Mouse (Mus musculus) liver, postnatal 0 days (tissue): ENCODE data around the gene Ostf1. TPM values are rescaled to one million over a fixed set of nuclear protein-coding genes. Genes with fewer than 3 reads are reported as not detected.

Source experiments
- ATAC-seq: fragments of 200-750 bp; cut with Nextera tagmentation; 2 replicates; pipeline ENCODE4 v1.8.0; 2017; ENCODE audit warnings: mild to moderate bottlenecking, moderate library complexity
- DNase-seq: peaks from one replicate; pipeline ENCODE4 v3.0.0-alpha.2; 2016
- H3K27ac ChIP-seq: fragments of 300-500 bp; sonication (generic); 2 replicates; pipeline ENCODE4 v1.5.1; 2014; ENCODE audit warnings: antibody characterized with exemption, moderate library complexity, mild to moderate bottlenecking, low read depth
- H3K27me3 ChIP-seq: fragments of 300-500 bp; sonication (generic); 2 replicates; pipeline ENCODE4 v1.6.1; 2014; ENCODE audit warnings: low read length, control low read depth, mixed read lengths; ENCODE audit not compliant: insufficient read depth
- H3K36me3 ChIP-seq: fragments of 300-500 bp; sonication (generic); replicated peaks from 2 replicates; pipeline ENCODE4 v1.6.1; 2014; ENCODE audit warnings: mild to moderate bottlenecking, control low read depth, low read length, moderate library complexity, mixed read lengths; ENCODE audit not compliant: insufficient read depth
- H3K4me1 ChIP-seq: fragments of 300-500 bp; sonication (generic); 2 replicates; pipeline ENCODE4 v1.6.1; 2014; ENCODE audit warnings: antibody characterized with exemption, mild to moderate bottlenecking, control low read depth; ENCODE audit not compliant: insufficient read depth
- H3K4me2 ChIP-seq: fragments of 300-500 bp; sonication (generic); 2 replicates; pipeline ENCODE4 v1.6.1; 2014; ENCODE audit warnings: low read depth, mild to moderate bottlenecking, low read length, moderate library complexity, mixed read lengths
- H3K4me3 ChIP-seq: fragments of 300-500 bp; sonication (generic); 2 replicates; pipeline ENCODE4 v1.5.1; 2014; ENCODE audit warnings: low read depth, low read length
- H3K9ac ChIP-seq: fragments of 300-500 bp; sonication (generic); replicated peaks from 2 replicates; pipeline ENCODE4 v1.6.1; 2014; ENCODE audit warnings: mild to moderate bottlenecking, moderate library complexity
- H3K9me3 ChIP-seq: fragments of 300-500 bp; sonication (generic); 2 replicates; pipeline ENCODE4 v1.6.1; 2016; ENCODE audit warnings: mild to moderate bottlenecking, control low read depth, low read length, mixed read lengths
- CTCF ChIP-seq: sonication (generic); IDR thresholded peaks from 2 replicates; pipeline ENCODE4 v1.5.1; 2016; ENCODE audit warnings: antibody characterized with exemption, low read depth
- EP300 ChIP-seq: IDR thresholded peaks from 2 replicates; pipeline ENCODE4 v1.6.1; 2016; ENCODE audit warnings: antibody characterized with exemption, low read depth, mild to moderate bottlenecking
- WGBS: fragments of 180-500 bp; shearing (Covaris S2); extraction: QIAGEN DNeasy Blood & Tissue Kit; methylation state at CpG from one replicate; pipeline ENCODE4 v1.1.7; 2014; ENCODE audit not compliant: insufficient replicate concordance; 5-methylcytosine and 5-hydroxymethylcytosine counted together
- polyA plus RNA-seq: library from polyadenylated mRNA; unstranded; fragments of >200 nt; fragmentation: Nextera tagmentation; extraction: Ambion mirVana; gene quantifications from 2 replicates; pipeline ENCODE4 v1.2.1, GENCODE M21; 2015

The Ostf1 gene
- polyA plus RNA-seq, 1 experiment from 2014 or later, result 93.7 TPM

DNA sequence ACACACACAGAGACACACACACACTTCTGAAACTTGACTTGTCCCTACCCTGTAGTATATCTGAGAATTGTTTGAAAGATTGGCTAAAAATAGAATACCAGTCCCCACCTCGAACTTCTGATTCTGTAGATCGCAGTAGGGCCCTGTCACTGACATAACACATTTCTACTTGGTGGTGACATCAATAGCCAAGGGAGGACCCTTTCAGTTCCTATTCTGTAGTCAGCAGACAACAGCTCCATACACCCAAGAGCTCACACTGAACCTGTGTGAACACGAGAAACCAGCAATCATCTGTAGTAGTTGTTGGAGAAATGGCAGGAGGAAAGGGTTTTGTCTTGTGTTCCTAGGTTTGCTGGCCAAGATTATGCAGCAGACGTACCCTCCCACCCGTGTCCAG is 23.4 kb upstream of the Ostf1 start:
- Histone ChIP-seq H3K27ac (no peak overlapping the region), H3K9me3 (no peaks in the 10 kb centered on the region), H3K27me3 (no peaks in the 10 kb centered on the region), H3K4me2 (no peak overlapping the region), H3K36me3 (no peaks in the 10 kb centered on the region), H3K4me3 (no peak overlapping the region), H3K9ac (no peak overlapping the region), H3K4me1 (peaks cover 3% of the 10 kb centered on the region; the same call in 1 of the 2 replicates)
- TF ChIP-seq CTCF (no peak), EP300 (no peak)
- no peak for ATAC-seq
- WGBS, result 61% methylated on average over 5 of the region's 5 CpGs
- no peak for DNase-seq

DNA sequence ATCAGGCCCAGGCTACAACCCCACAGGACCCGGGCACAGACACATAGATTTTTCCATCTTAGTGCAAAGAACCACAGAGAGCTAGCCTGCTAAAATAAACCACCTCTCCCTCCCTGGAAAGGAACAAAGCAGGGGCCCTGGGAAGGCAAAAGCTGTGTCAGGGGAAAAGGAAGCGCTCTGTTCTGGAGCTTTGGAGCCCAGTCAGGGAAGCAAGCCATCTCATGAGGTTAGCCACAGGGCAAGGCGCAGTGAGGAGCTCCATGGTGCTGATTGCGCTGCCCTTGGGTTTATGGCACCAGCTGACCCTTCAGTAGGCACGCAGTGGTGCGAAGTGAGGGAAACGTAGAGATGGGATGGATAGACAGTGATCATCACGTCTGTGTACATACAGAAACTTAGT is 22.7 kb upstream of the Ostf1 start:
- TF ChIP-seq CTCF (no peak), EP300 (no peak)
- Histone ChIP-seq H3K27me3 (no peaks in the 10 kb centered on the region), H3K9me3 (no peaks in the 10 kb centered on the region), H3K4me1 (peaks cover 3% of the 10 kb centered on the region; the same call in 1 of the 2 replicates), H3K36me3 (no peaks in the 10 kb centered on the region), H3K4me2 (no peak overlapping the region), H3K9ac (no peak overlapping the region), H3K27ac (no peak overlapping the region), H3K4me3 (no peak overlapping the region)
- DNase-seq (no peak), ATAC-seq (no peak)
- 88% methylated on average over 8 of the region's 8 CpGs for WGBS

DNA sequence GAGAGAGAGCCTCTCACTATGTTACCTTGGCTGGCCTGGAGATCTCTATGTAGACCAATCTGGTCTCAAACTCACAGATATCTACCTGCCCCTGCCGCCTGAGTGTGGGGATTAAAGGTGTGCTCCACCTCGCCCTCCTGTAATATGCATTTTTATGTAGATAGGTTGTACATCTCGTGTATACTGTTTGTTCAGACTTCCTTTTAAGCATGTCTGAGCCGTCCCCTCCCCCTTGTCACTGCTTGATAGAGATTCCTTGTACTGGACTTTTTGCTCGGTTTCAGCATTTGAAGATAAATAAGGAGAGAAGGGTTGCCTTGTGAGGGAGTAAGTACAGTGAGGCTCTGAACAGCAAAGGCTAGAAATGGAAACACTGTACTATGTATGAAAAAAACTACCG is 21.4 kb upstream of the Ostf1 start:
- H3K4me2 ChIP-seq, result no peak overlapping the region
- ATAC-seq (no peak), DNase-seq (no peak)
- no peaks in the 10 kb centered on the region for H3K9me3 ChIP-seq
- no peak overlapping the region for H3K4me3 ChIP-seq
- no peaks in the 10 kb centered on the region for H3K27me3 ChIP-seq
- no peak overlapping the region for H3K9ac ChIP-seq
- 68% methylated on average over 6 of the region's 6 CpGs for WGBS
- TF ChIP-seq EP300, result no peak
- no peak overlapping the region for H3K27ac ChIP-seq
- H3K36me3 ChIP-seq, result no peaks in the 10 kb centered on the region
- peaks cover 3% of the 10 kb centered on the region; the same call in 1 of the 2 replicates for H3K4me1 ChIP-seq

DNA sequence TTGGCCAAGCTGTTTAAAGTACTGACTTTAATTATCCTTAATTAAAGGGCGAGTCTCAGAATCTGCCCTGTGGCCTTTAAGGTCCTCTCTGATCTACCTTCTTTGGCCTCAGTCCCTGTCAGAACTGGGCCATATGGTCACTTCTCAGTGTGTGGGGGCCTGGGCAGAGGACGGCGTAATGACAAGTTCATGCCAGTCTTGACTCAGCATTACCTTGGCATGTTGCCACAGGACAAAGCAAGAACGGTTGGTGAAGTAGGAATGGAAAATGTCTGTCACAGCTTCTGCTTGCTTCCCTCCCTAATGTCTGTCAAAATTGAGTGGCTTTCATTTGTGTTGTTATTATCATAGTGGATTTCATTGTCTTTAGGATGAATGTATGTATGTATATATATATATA is 21.0 kb upstream of the Ostf1 start:
- H3K4me1 ChIP-seq, result peaks cover 3% of the 10 kb centered on the region; the same call in 1 of the 2 replicates
- DNase-seq, result no peak

DNA sequence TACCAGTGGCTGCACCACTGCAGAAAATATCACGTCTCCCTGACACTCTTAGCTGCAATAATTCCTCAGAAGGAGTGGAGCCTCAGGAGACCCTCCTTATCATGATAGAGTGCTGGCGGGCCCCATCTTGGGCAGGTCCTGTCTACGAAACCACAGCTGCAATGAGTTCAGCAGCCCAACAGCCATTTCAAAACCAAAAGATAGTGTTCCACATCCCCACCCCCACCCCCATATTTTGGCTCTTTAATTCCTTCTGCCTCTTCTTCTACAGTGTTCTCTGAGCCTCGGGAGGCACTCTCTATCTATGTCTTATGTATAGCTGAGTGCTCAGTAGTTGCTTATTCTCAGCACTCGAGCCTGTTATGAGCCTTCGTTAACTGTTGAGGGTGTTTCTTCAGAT is 18.9 kb upstream of the Ostf1 start:
- Histone ChIP-seq H3K4me3 (no peak overlapping the region), H3K36me3 (peaks cover 2% of the 10 kb centered on the region; the same call in 1 of the 2 replicates), H3K27ac (0 out of 2 replicates have a peak overlapping the region, but pooled peaks have one; percentile 31), H3K27me3 (no peaks in the 10 kb centered on the region), H3K9ac (no peak overlapping the region), H3K4me1 (peaks cover 6% of the 10 kb centered on the region; the same call in 1 of the 2 replicates), H3K4me2 (peak overlapping the region; percentile 18; the same call in 1 of the 2 replicates), H3K9me3 (no peaks in the 10 kb centered on the region)
- TF ChIP-seq CTCF, result no peak
- no peak for TF ChIP-seq EP300
- ATAC-seq (no peak), DNase-seq (no peak)
- WGBS, result 48% methylated on average over 6 of the region's 6 CpGs

More for the DNA sequence above, 21.0 kb upstream of the Ostf1 start:
- no peaks in the 10 kb centered on the region for H3K27me3 ChIP-seq
- WGBS, result 68% methylated on average over 4 of the region's 4 CpGs
- ATAC-seq, result no peak
- no peak overlapping the region for H3K9ac ChIP-seq
- no peak overlapping the region for H3K4me2 ChIP-seq
- TF ChIP-seq CTCF, result no peak
- H3K9me3 ChIP-seq, result no peaks in the 10 kb centered on the region
- no peaks in the 10 kb centered on the region for H3K36me3 ChIP-seq
- H3K27ac ChIP-seq, result no peak overlapping the region
- no peak overlapping the region for H3K4me3 ChIP-seq

DNA sequence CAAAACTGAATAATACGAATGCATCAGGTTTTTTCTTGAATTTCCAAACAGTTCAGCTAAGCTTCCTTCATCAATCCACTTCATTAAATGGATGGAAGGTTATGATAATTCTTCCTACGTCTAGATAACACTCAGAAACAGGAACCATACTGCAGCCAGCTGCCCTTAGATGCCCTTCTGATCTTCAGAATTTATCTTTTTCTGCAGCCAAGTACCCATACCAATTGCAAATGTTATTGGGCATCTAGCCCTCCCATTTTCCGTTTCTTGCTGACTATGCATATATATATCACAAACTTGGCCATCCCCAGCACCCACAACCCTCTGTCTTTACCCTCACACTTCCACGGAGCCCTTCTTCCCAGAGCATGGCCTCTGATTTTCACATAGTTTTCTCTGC is 18.3 kb upstream of the Ostf1 start:
- DNase-seq (no peak), ATAC-seq (no peak)
- 49% methylated on average over 4 of the region's 4 CpGs for WGBS
- Histone ChIP-seq H3K9me3 (no peaks in the 10 kb centered on the region), H3K27ac (0 out of 2 replicates have a peak overlapping the region, but pooled peaks have one; percentile 31), H3K27me3 (no peaks in the 10 kb centered on the region), H3K4me3 (no peak overlapping the region), H3K9ac (no peak overlapping the region), H3K4me2 (no peak overlapping the region), H3K36me3 (peaks cover 3% of the 10 kb centered on the region; the same call in 1 of the 2 replicates), H3K4me1 (peaks cover 6% of the 10 kb centered on the region; the same call in 1 of the 2 replicates)
- TF ChIP-seq CTCF (no peak), EP300 (no peak)

DNA sequence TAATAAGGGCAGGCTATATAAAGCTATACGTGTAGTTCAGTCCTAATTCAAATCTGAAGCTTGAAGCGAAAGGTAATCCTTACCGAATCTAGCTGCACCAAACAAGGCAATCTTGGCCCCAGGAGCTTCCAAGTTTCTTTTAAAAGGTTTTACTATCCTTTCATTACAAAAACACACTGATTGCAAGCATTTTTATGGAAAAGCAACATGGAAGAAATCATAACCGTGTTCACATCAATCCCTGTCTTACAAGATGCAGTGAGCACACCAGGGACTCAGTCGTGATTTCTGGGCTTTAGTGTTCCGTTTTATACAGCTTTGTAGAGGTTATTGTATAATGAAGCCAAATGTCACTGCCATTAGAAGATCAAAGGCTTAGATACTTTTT is 16.9 kb upstream of the Ostf1 start:
- Histone ChIP-seq H3K27ac (no peak overlapping the region), H3K4me2 (no peak overlapping the region), H3K4me1 (0 out of 2 replicates have a peak, but pooled peaks cover 3% of the 10 kb centered on the region), H3K36me3 (peaks cover 3% of the 10 kb centered on the region; the same call in 1 of the 2 replicates), H3K27me3 (no peaks in the 10 kb centered on the region), H3K9me3 (no peaks in the 10 kb centered on the region), H3K9ac (no peak overlapping the region), H3K4me3 (no peak overlapping the region)
- WGBS, result 86% methylated on average over 6 of the region's 6 CpGs
- TF ChIP-seq EP300 (no peak), CTCF (no peak)
- ATAC-seq, result no peak
- DNase-seq, result no peak
